Mouse (Mus musculus) neutrophil, adult 5-6 weeks (primary cell): ENCODE measurements around the gene Brinp2. TPM values are rescaled to one million over a fixed set of nuclear protein-coding genes. Genes with fewer than 3 reads are reported as not detected.

Experiments used
- ATAC-seq: fragments of 151-379, 151-347 bp; 2 replicates; pipeline ENCODE4 v1.8.0; 2017; ENCODE audit warnings: mild to moderate bottlenecking, moderate TSS enrichment; ENCODE audit not compliant: insufficient number of reproducible peaks, poor library complexity, low FRiP score, severe bottlenecking; ENCODE audit errors: extremely low read depth
- total RNA-seq: library from RNA; stranded (forward); fragments of 200-1000 nt; gene quantifications from 2 replicates; pipeline ENCODE4 v1.2.3, GENCODE M21; 2017

Brinp2 gene
- not detected in 2 replicates for total RNA-seq

- no peak for ATAC-seq
These were observed at the start of gene Brinp2 for GRCm38 (mm10) chr1:158356051-158356461. Brinp2 (minus strand) TSS chr1:158356326.

GRCm38 (mm10) chr1:158400898-158401297 is 44.8 kb upstream of the Brinp2 start:
- no peak for ATAC-seq

GRCm38 (mm10) chr1:158397058-158397457 is 40.9 kb upstream of the Brinp2 start:
- no peak for ATAC-seq

- ATAC-seq: no peak
These were observed 34.6 kb upstream of the Brinp2 start for GRCm38 (mm10) chr1:158390693-158391092.

- ATAC-seq: no peak
These were observed 32.9 kb upstream of the Brinp2 start for GRCm38 (mm10) chr1:158388995-158389394.

GRCm38 (mm10) chr1:158386781-158387180 is 30.7 kb upstream of the Brinp2 start:
- ATAC-seq: no peak

- ATAC-seq: no peak
These were observed 29.2 kb upstream of the Brinp2 start for GRCm38 (mm10) chr1:158385311-158385710.

- ATAC-seq: no peak
These were observed 27.1 kb upstream of the Brinp2 start for GRCm38 (mm10) chr1:158383210-158383609.

- no peak for ATAC-seq
These were observed 26.2 kb upstream of the Brinp2 start for GRCm38 (mm10) chr1:158382277-158382676.

- no peak for ATAC-seq
These were observed 8.3 kb upstream of the Brinp2 start for GRCm38 (mm10) chr1:158364461-158364860.

- no peak for ATAC-seq
These were observed 6.4 kb upstream of the Brinp2 start for GRCm38 (mm10) chr1:158362292-158363101.

GRCm38 (mm10) chr1:158361964-158362291 is 5.8 kb upstream of the Brinp2 start, which contains the start of gene Astn1:
Astn1 (plus strand) TSS chr1:158362273.
- no peak for ATAC-seq

- 0 out of 2 replicates have a peak, but pooled peaks have one; percentile 23 for ATAC-seq
These were observed 712 bp downstream of the Brinp2 start for GRCm38 (mm10) chr1:158355177-158356050.

GRCm38 (mm10) chr1:158353656-158354371 is 2.3 kb downstream of the Brinp2 start:
- no peak for ATAC-seq

GRCm38 (mm10) chr1:158343243-158343714 is 12.8 kb downstream of the Brinp2 start:
- ATAC-seq: no peak

- ATAC-seq: no peak
These were observed 27.3 kb downstream of the Brinp2 start for GRCm38 (mm10) chr1:158328839-158329238.

- no peak for ATAC-seq
These were observed 28.0 kb downstream of the Brinp2 start for GRCm38 (mm10) chr1:158328126-158328525.

GRCm38 (mm10) chr1:158323325-158323724 is 32.8 kb downstream of the Brinp2 start:
- ATAC-seq: no peak
